Mouse (Mus musculus) myocyte (in vitro differentiated cells): Measurements from ENCODE around the gene Alx3. TPM values are rescaled to one million over a fixed set of nuclear protein-coding genes. Genes with fewer than 3 reads are reported as not detected.

ENCODE experiments used
- H3K27me3 ChIP-seq: one replicate; pipeline ENCODE4 v1.6.1; 2011; ENCODE audit not compliant: control insufficient read depth, insufficient read depth, insufficient read length
- H3K36me3 ChIP-seq: one replicate; pipeline ENCODE4 v1.6.1; 2011; ENCODE audit not compliant: control insufficient read depth, insufficient read depth
- H3K4me2 ChIP-seq: one replicate; pipeline ENCODE4 v1.6.1; 2011; ENCODE audit warnings: low read depth, control low read depth
- H3K4me3 ChIP-seq: one replicate; pipeline ENCODE4 v1.5.1; 2011; ENCODE audit warnings: mild to moderate bottlenecking, control low read depth, moderate library complexity
- H3K79me2 ChIP-seq: one replicate; pipeline ENCODE4 v1.6.1; 2011; ENCODE audit not compliant: control insufficient read depth, insufficient read depth
- H3ac ChIP-seq: one replicate; pipeline ENCODE4 v1.6.1; 2011; ENCODE audit not compliant: control insufficient read depth, insufficient read length
- CEBPB ChIP-seq: IDR thresholded peaks from 2 replicates; pipeline ENCODE4 v1.6.1; 2011; ENCODE audit warnings: mild to moderate bottlenecking, moderate library complexity; ENCODE audit not compliant: poor library complexity, insufficient read depth, severe bottlenecking
- E2F4 ChIP-seq: IDR thresholded peaks from one replicate; pipeline ENCODE4 v1.6.1; 2011; ENCODE audit warnings: mild to moderate bottlenecking, control low read depth, moderate library complexity; ENCODE audit not compliant: insufficient read depth
- MAX ChIP-seq: IDR thresholded peaks from one replicate; pipeline ENCODE4 v1.6.1; 2011; ENCODE audit warnings: low read depth, mild to moderate bottlenecking, control low read depth
- MYOD1 ChIP-seq, 3 experiments: IDR thresholded peaks; one replicate each; pipeline ENCODE4 v1.6.1; 2011; ENCODE audit warnings: control low read depth in 2 of 3, low read depth in 2 of 3, mild to moderate bottlenecking in 2 of 3, moderate library complexity in 1 of 3; ENCODE audit not compliant: insufficient read length in 2 of 3, control insufficient read depth in 1 of 3
- MYOG ChIP-seq, 3 experiments: IDR thresholded peaks; one replicate each; pipeline ENCODE4 v1.6.1; 2011; ENCODE audit warnings: control low read depth in 2 of 3, low read depth in 2 of 3, mild to moderate bottlenecking in 2 of 3; ENCODE audit not compliant: insufficient read length in 2 of 3, control insufficient read depth in 1 of 3, insufficient read depth in 1 of 3
- POLR2A ChIP-seq: IDR thresholded peaks from one replicate; pipeline ENCODE4 v1.6.1; 2011; ENCODE audit warnings: low read depth, mild to moderate bottlenecking, control low read depth, moderate library complexity; ENCODE audit not compliant: insufficient read length
- POLR2AphosphoS2 ChIP-seq: IDR thresholded peaks from one replicate; pipeline ENCODE4 v1.6.1; 2011; ENCODE audit warnings: low read depth, control low read depth; ENCODE audit not compliant: insufficient read length
- REST ChIP-seq: IDR thresholded peaks from one replicate; pipeline ENCODE4 v1.6.1; 2011; ENCODE audit warnings: mild to moderate bottlenecking, control low read depth, moderate library complexity; ENCODE audit not compliant: insufficient read depth, insufficient read length
- SRF ChIP-seq: IDR thresholded peaks from one replicate; pipeline ENCODE4 v1.6.1; 2011; ENCODE audit warnings: low read depth; ENCODE audit not compliant: control insufficient read depth, insufficient read length
- TCF12 ChIP-seq: IDR thresholded peaks from one replicate; pipeline ENCODE4 v1.6.1; 2011; ENCODE audit warnings: mild to moderate bottlenecking, control low read depth; ENCODE audit not compliant: poor library complexity, insufficient read depth, severe bottlenecking
- TCF3 ChIP-seq: IDR thresholded peaks from one replicate; pipeline ENCODE4 v1.6.1; 2011; ENCODE audit warnings: low read depth, control low read depth; ENCODE audit not compliant: insufficient read length
- USF1 ChIP-seq: IDR thresholded peaks from one replicate; pipeline ENCODE4 v1.6.1; 2011; ENCODE audit warnings: low read depth, mild to moderate bottlenecking, control low read depth, moderate library complexity
- polyA plus RNA-seq: library from polyadenylated mRNA; unstranded; fragments of >200 nt; fragmentation: generic; extraction: Trizol; gene quantifications from one replicate; pipeline ENCODE4 v1.2.1, GENCODE M21; 2012; ENCODE audit warnings: missing spikeins

The Alx3 gene
- polyA plus RNA-seq, 1 experiment, result not detected

- Histone ChIP-seq H3K27me3 (peaks cover 70% of the 10 kb centered on the region), H3K4me3 (no peak overlapping the region), H3K79me2 (no peaks in the 10 kb centered on the region), H3K36me3 (no peaks in the 10 kb centered on the region), H3ac (no peak overlapping the region), H3K4me2 (no peak overlapping the region)
- no peak for TF ChIP-seq MYOD1 (IDR thresholded peaks at IDR 0.05; ENCODE audit: control insufficient read depth in 1 of 3, insufficient read length in 2 of 3, low read depth in 2 of 3)
- TF ChIP-seq E2F4, result no peak
- TF ChIP-seq CEBPB, result no peak
- no peak for TF ChIP-seq USF1
- no peak for TF ChIP-seq MYOG (IDR thresholded peaks at IDR 0.05; ENCODE audit: control insufficient read depth in 1 of 3, insufficient read depth in 1 of 3, insufficient read length in 2 of 3, low read depth in 2 of 3)
- TF ChIP-seq POLR2A, result no peak
- TF ChIP-seq REST, result no peak
- TF ChIP-seq MAX, result no peak
- TF ChIP-seq SRF, result no peak
- no peak for TF ChIP-seq TCF12
Observed at GRCm38 (mm10) chr3:107595264-107595937, 570 bp downstream of the Alx3 start.

GRCm38 (mm10) chr3:107595938-107596461 is 1.2 kb downstream of the Alx3 start:
- Histone ChIP-seq H3K79me2 (no peaks in the 10 kb centered on the region), H3K27me3 (peaks cover 76% of the 10 kb centered on the region), H3ac (no peak overlapping the region), H3K4me3 (no peak overlapping the region), H3K36me3 (no peaks in the 10 kb centered on the region), H3K4me2 (no peak overlapping the region)
- TF ChIP-seq TCF3 (no peak), E2F4 (no peak), MYOD1 (IDR thresholded peaks at IDR 0.05; ENCODE audit: control insufficient read depth in 1 of 3, insufficient read length in 2 of 3, low read depth in 2 of 3) (no peak), TCF12 (no peak), MAX (no peak), MYOG (IDR thresholded peaks at IDR 0.05; ENCODE audit: control insufficient read depth in 1 of 3, insufficient read depth in 1 of 3, insufficient read length in 2 of 3, low read depth in 2 of 3) (no peak), USF1 (no peak), REST (no peak), POLR2A (no peak), POLR2AphosphoS2 (no peak), CEBPB (no peak), SRF (no peak)

GRCm38 (mm10) chr3:107596559-107596958 is 1.7 kb downstream of the Alx3 start:
- no peak overlapping the region for H3ac ChIP-seq
- H3K36me3 ChIP-seq, result no peaks in the 10 kb centered on the region
- H3K27me3 ChIP-seq, result peaks cover 82% of the 10 kb centered on the region
- no peaks in the 10 kb centered on the region for H3K79me2 ChIP-seq
- no peak for TF ChIP-seq SRF
- TF ChIP-seq TCF3, result no peak
- no peak for TF ChIP-seq TCF12
- no peak for TF ChIP-seq MYOG (IDR thresholded peaks at IDR 0.05; ENCODE audit: control insufficient read depth in 1 of 3, insufficient read depth in 1 of 3, insufficient read length in 2 of 3, low read depth in 2 of 3)
- no peak for TF ChIP-seq MAX
- no peak for TF ChIP-seq POLR2A
- no peak for TF ChIP-seq REST
- no peak for TF ChIP-seq CEBPB
- TF ChIP-seq USF1, result no peak
- TF ChIP-seq E2F4, result no peak
- TF ChIP-seq POLR2AphosphoS2, result no peak
- no peak for TF ChIP-seq MYOD1 (IDR thresholded peaks at IDR 0.05; ENCODE audit: control insufficient read depth in 1 of 3, insufficient read length in 2 of 3, low read depth in 2 of 3)
- no peak overlapping the region for H3K4me2 ChIP-seq
- H3K4me3 ChIP-seq, result no peak overlapping the region

- H3K27me3 ChIP-seq, result peaks cover 85% of the 10 kb centered on the region
- H3K4me2 ChIP-seq, result no peak overlapping the region
- no peaks in the 10 kb centered on the region for H3K79me2 ChIP-seq
- no peak overlapping the region for H3ac ChIP-seq
- TF ChIP-seq TCF3 (no peak), MAX (no peak), CEBPB (no peak), SRF (no peak), MYOD1 (IDR thresholded peaks at IDR 0.05; ENCODE audit: control insufficient read depth in 1 of 3, insufficient read length in 2 of 3, low read depth in 2 of 3) (no peak), USF1 (no peak), MYOG (IDR thresholded peaks at IDR 0.05; ENCODE audit: control insufficient read depth in 1 of 3, insufficient read depth in 1 of 3, insufficient read length in 2 of 3, low read depth in 2 of 3) (no peak), TCF12 (no peak), POLR2A (no peak), REST (no peak), POLR2AphosphoS2 (no peak), E2F4 (no peak)
- no peak overlapping the region for H3K4me3 ChIP-seq
- H3K36me3 ChIP-seq, result no peaks in the 10 kb centered on the region
Observed at GRCm38 (mm10) chr3:107597134-107597533, 2.3 kb downstream of the Alx3 start.
